Mouse (Mus musculus): Measurements from ENCODE around the gene Acot11. TPM values are rescaled to one million over a fixed set of nuclear protein-coding genes. Genes with fewer than 3 reads are reported as not detected.

Acot11 gene
- polyA plus RNA-seq, 1 experiment from 2014 or later = 1.5 TPM

Other genes with a start within 250 kb of the Acot11 start
- gene Dhcr24, start 244.0 kb downstream of the Acot11 start, polyA plus RNA-seq (2015; fragmentation: Nextera tagmentation; extraction: Ambion mirVana) = 3.9 and 4.2 TPM in 2 replicates
- not detected in 2 replicates for gene Lexm, start 187.8 kb downstream of the Acot11 start, polyA plus RNA-seq (2015; fragmentation: Nextera tagmentation; extraction: Ambion mirVana)
- gene Ttc22, start 182.6 kb downstream of the Acot11 start, polyA plus RNA-seq (2015; fragmentation: Nextera tagmentation; extraction: Ambion mirVana) = 0.40 and 0.71 TPM in 2 replicates
- 12.6 and 12.8 TPM in 2 replicates for gene Pars2, start 153.9 kb downstream of the Acot11 start, polyA plus RNA-seq (2015; fragmentation: Nextera tagmentation; extraction: Ambion mirVana)
- 133 and 152 TPM in 2 replicates for gene Ttc4, start 126.1 kb downstream of the Acot11 start, polyA plus RNA-seq (2015; fragmentation: Nextera tagmentation; extraction: Ambion mirVana)
- gene Mroh7, start 74.1 kb downstream of the Acot11 start, polyA plus RNA-seq (2015; fragmentation: Nextera tagmentation; extraction: Ambion mirVana) = 0.29 and 0.38 TPM in 2 replicates
- gene Fam151a, start 71.1 kb downstream of the Acot11 start, polyA plus RNA-seq (2015; fragmentation: Nextera tagmentation; extraction: Ambion mirVana) = not detected in 2 replicates
- 163 and 167 TPM in 2 replicates for gene Ssbp3, start 105.7 kb upstream of the Acot11 start, polyA plus RNA-seq (2015; fragmentation: Nextera tagmentation; extraction: Ambion mirVana)